Mouse (Mus musculus): Measurements from ENCODE around the gene Gm11077.
A peak's percentile ranks its signal among the peaks of the same experiment; 100 is the strongest.

Gm11077 gene

GRCm38 (mm10) chr6:140745586-140745985 is 16.5 kb downstream of the Gm11077 start:
- no peak for DNase-seq (ENCODE audit: low spot score in 2 of 2)

GRCm38 (mm10) chr6:140747591-140747990 is 18.5 kb downstream of the Gm11077 start:
- no peak for DNase-seq (ENCODE audit: low spot score in 2 of 2)

- no peak for DNase-seq (ENCODE audit: low spot score in 2 of 2)
Observed at GRCm38 (mm10) chr6:140750371-140751080, 21.4 kb downstream of the Gm11077 start.

GRCm38 (mm10) chr6:140766365-140766764 is 37.3 kb downstream of the Gm11077 start:
- peak; percentile 6 to 10 for DNase-seq (ENCODE audit: low spot score in 2 of 2)

GRCm38 (mm10) chr6:140767237-140767636 is 38.2 kb downstream of the Gm11077 start:
- no peak for DNase-seq (ENCODE audit: low spot score in 2 of 2)

- no peak for DNase-seq (ENCODE audit: low spot score in 2 of 2)
Observed at GRCm38 (mm10) chr6:140768180-140768579, 39.1 kb downstream of the Gm11077 start.

GRCm38 (mm10) chr6:140768859-140769640 is 40.0 kb downstream of the Gm11077 start:
- no peak for DNase-seq (ENCODE audit: low spot score in 2 of 2)

- DNase-seq (ENCODE audit: low spot score in 2 of 2) = no peak
Observed at GRCm38 (mm10) chr6:140776274-140776673, 47.2 kb downstream of the Gm11077 start.

- no peak for DNase-seq (ENCODE audit: low spot score in 2 of 2)
Observed at GRCm38 (mm10) chr6:140782524-140782923, 53.4 kb downstream of the Gm11077 start.

GRCm38 (mm10) chr6:140786058-140786457 is 57.0 kb downstream of the Gm11077 start:
- DNase-seq (ENCODE audit: low spot score in 2 of 2) = no peak

- DNase-seq (ENCODE audit: low spot score in 2 of 2) = no peak
Observed at GRCm38 (mm10) chr6:140789850-140790249, 60.8 kb downstream of the Gm11077 start.

- DNase-seq (ENCODE audit: low spot score in 2 of 2) = no peak
Observed at GRCm38 (mm10) chr6:140793676-140794262, 64.7 kb downstream of the Gm11077 start.

- no peak for DNase-seq (ENCODE audit: low spot score in 2 of 2)
Observed at GRCm38 (mm10) chr6:140798841-140799240, 69.8 kb downstream of the Gm11077 start.

- no peak for DNase-seq (ENCODE audit: low spot score in 2 of 2)
Observed at GRCm38 (mm10) chr6:140799435-140800040, 70.5 kb downstream of the Gm11077 start.

- no peak for DNase-seq (ENCODE audit: low spot score in 2 of 2)
Observed at GRCm38 (mm10) chr6:140800587-140800986, 71.5 kb downstream of the Gm11077 start.
